Mouse (Mus musculus) layer of hippocampus, postnatal 36 days (tissue): ENCODE data around the gene Zfp503. TPM values are rescaled to one million over a fixed set of nuclear protein-coding genes. Genes with fewer than 3 reads are reported as not detected.

Experiments
- DNase-seq, 2 experiments: peaks; one replicate each; pipeline ENCODE4 v3.0.0; 2022
- total RNA-seq, 2 experiments: library from RNA; stranded (reverse); gene quantifications; 2 replicates each; pipeline ENCODE4 v1.2.3; 2021

The Zfp503 gene
- 1 to 10 TPM; 2.8 to 3.0 TPM for total RNA-seq

- DNase-seq: no peak
Observed at GRCm38 (mm10) chr14:21989291-21989913, at the start of gene Zfp503. Gene Zfp503, minus strand, starts transcription at chr14:21989601.

- DNase-seq: no peak
Observed at GRCm38 (mm10) chr14:22037498-22038131, 48.2 kb upstream of the Zfp503 start.

- no peak for DNase-seq
Observed at GRCm38 (mm10) chr14:22036802-22037497, 47.5 kb upstream of the Zfp503 start.

GRCm38 (mm10) chr14:22036338-22036737 lies 46.9 kb upstream of the Zfp503 start:
- DNase-seq: no peak

- DNase-seq: no peak
Observed at GRCm38 (mm10) chr14:22035900-22036299, 46.5 kb upstream of the Zfp503 start.

- no peak for DNase-seq
Observed at GRCm38 (mm10) chr14:22023533-22023932, 34.1 kb upstream of the Zfp503 start.

- DNase-seq: peak; percentile 7 to 11
Observed at GRCm38 (mm10) chr14:22020885-22021284, 31.5 kb upstream of the Zfp503 start.

- DNase-seq: no peak
Observed at GRCm38 (mm10) chr14:22019949-22020845, 30.8 kb upstream of the Zfp503 start.

GRCm38 (mm10) chr14:22019252-22019948 lies 30.0 kb upstream of the Zfp503 start, which contains the start of gene Lrmda:
Gene Lrmda, plus strand, starts transcription at chr14:22019712.
- peak; percentile 33 to 40 for DNase-seq

- no peak for DNase-seq
Observed at GRCm38 (mm10) chr14:22017011-22017410, 27.6 kb upstream of the Zfp503 start.

- DNase-seq: no peak
Observed at GRCm38 (mm10) chr14:22014781-22015180, 25.4 kb upstream of the Zfp503 start.

- DNase-seq: no peak
Observed at GRCm38 (mm10) chr14:22014315-22014714, 24.9 kb upstream of the Zfp503 start.

GRCm38 (mm10) chr14:22007006-22007405 lies 17.6 kb upstream of the Zfp503 start:
- no peak for DNase-seq

GRCm38 (mm10) chr14:22004943-22005342 lies 15.5 kb upstream of the Zfp503 start:
- DNase-seq: no peak

GRCm38 (mm10) chr14:22003631-22004030 lies 14.2 kb upstream of the Zfp503 start:
- no peak for DNase-seq

GRCm38 (mm10) chr14:22003231-22003630 lies 13.8 kb upstream of the Zfp503 start:
- DNase-seq: no peak

GRCm38 (mm10) chr14:21999588-21999987 lies 10.2 kb upstream of the Zfp503 start:
- no peak for DNase-seq

- DNase-seq: peak in 1 of 2 experiments; percentile 31
Observed at GRCm38 (mm10) chr14:21995031-21995754, 5.8 kb upstream of the Zfp503 start.

- no peak for DNase-seq
Observed at GRCm38 (mm10) chr14:21994061-21994990, 4.9 kb upstream of the Zfp503 start.
